Mouse (Mus musculus) heart, adult 2 months (tissue): ENCODE measurements at regions not wholly inside any gene's neighbourhood (a gene's known extent, or its start where the extent isn't known, plus 50 kb on each side); places are given as distances from the start of the nearest gene placed in this dataset.

Source experiments
- CTCF ChIP-seq: fragments of 200-600 bp; IDR thresholded peaks from 2 replicates; pipeline ENCODE4 v1.8.1; 2022; ENCODE audit warnings: antibody characterized with exemption, mild to moderate bottlenecking, moderate library complexity
- EP300 ChIP-seq: fragments of 200-500 bp; IDR thresholded peaks from 2 replicates; pipeline ENCODE4 v1.6.1; 2011; ENCODE audit warnings: low read depth, low read length, control low read depth; ENCODE audit not compliant: insufficient read depth
- POLR2A ChIP-seq: fragments of 200-500 bp; IDR thresholded peaks from 2 replicates; pipeline ENCODE4 v1.6.1; 2011; ENCODE audit warnings: mild to moderate bottlenecking, low read depth, low read length, control low read depth; ENCODE audit not compliant: insufficient read depth

DNA sequence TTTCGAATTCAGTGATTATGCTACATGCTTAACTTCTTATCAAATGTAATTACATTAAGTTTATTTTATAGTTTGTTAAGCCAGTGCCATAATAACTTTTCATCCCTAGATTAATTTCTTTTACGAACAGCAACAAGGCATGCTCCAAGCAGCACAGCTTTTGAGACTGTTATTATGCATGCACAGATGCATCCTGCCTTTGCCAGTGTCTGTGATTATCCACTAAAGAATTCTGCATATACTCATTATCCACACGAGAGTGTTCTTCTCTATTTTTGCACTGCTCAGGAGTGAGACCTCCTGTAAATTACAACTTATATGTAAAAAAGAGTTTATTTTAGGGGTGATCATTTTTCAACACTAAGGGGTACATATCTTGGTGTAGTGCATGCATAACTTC is 1941.5 kb upstream of the Pcdh20 start:
- TF ChIP-seq CTCF = no peak
- TF ChIP-seq EP300 = no peak
- no peak for TF ChIP-seq POLR2A
